Mouse (Mus musculus) cerebellum, adult 9-11 months (tissue): Measurements from ENCODE around the gene Wdr72.

Experiments
- DNase-seq: peaks from one replicate; pipeline ENCODE4 v3.0.0; 2022

Gene Wdr72

DNA sequence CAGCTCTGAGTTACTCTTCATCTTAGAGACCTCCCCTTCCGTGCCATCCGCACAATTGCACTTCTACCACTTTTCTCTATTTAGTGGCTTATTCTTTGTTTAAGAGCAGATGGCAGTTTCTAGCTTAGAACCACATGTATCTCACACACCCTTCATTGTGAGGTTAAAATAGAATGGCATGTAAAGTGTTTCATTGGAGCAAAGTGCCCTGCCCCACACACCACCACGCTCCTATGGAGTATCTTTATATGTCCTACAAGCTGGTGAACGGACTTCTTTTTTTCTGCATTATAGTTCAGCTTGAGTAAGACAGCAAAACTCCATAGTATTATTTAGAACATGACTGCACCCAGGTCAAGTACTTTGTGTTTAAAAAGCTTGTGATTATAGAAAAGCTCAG is 137.9 kb downstream of the Wdr72 start:
- DNase-seq = no peak

GRCm38 (mm10) chr9:74249486-74249885 is 139.3 kb downstream of the Wdr72 start:
- no peak for DNase-seq

DNA sequence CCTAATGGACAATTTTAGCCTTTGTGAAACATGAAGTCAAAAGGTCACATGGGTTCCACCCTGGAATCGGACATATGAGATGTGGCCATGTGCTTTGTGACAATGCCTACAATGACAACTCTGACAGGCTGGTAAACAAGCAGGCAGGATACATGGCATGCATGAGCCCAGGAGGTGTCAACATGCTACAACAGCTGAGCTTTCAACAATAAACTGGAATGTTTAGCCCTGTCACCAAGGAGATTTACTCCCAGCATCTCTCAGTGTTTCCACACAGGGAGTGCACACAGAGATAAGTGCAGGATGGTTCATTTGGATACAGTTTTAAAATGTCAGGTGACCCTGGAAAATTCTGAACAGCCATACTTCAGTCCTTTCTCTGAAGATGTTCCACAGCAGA is 140.4 kb downstream of the Wdr72 start:
- no peak for DNase-seq

DNA sequence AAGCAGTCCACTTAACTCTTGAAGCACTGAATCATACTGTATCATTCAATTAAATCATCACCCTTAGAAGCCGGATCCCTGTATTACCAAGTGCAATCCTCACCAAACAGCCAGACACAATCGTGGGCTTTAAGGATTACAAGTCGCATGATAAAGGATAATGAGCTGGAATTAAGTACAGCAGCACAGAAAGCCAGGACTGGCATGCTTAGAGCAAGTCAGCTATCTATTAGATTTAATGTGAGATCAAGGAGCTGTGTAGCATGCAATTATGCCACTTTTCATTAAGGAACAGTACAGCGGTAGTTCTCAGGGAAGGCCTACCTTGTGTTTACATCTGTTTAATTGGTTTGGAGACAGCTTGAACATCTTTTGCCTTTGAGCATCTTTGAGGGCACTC is 148.2 kb downstream of the Wdr72 start:
- DNase-seq = no peak

GRCm38 (mm10) chr9:74277752-74278385 is 167.7 kb downstream of the Wdr72 start:
- DNase-seq = no peak

GRCm38 (mm10) chr9:74282072-74282471 is 171.9 kb downstream of the Wdr72 start:
- DNase-seq = no peak

- DNase-seq = no peak
Measured at GRCm38 (mm10) chr9:74286210-74286609, 176.1 kb downstream of the Wdr72 start.

DNA sequence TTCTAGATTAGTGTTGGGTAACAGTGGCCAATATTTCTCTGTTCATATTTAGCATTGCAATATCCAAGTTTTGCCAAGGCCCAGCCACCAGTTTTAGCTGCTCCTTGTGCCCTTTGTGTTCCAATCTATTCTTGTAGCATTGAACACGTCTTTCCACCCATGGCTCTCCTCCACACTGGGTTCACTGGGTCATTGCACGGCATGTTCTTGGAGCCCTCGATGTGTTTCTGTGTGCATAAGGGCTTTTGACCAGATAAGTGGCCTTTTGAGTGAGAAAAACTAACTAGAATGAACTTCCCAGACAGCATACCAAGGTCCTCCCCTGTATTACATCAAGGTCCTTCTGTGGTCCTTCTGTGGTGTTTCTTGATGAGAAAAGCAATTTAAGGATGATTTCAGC is 184.3 kb downstream of the Wdr72 start:
- DNase-seq = no peak

DNA sequence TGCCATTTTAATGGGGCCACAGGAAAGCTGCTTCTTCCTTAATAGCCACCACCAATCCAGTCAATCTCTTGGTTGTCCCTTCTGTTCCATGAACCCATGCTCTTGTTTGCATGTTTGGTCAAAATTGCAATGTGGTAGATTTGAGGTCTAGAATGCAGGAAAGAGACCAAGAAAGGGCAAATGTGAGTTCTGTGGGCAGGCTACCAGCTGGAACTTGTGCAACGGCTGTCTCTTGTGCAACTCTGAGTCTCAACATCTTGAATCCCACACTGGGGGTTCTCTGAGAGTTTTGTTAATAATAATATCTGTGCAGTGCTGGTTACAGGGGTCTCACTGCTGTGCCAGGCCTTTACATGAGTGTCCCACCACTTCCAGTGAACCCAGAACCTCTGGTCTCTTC is 208.6 kb downstream of the Wdr72 start:
- no peak for DNase-seq

DNA sequence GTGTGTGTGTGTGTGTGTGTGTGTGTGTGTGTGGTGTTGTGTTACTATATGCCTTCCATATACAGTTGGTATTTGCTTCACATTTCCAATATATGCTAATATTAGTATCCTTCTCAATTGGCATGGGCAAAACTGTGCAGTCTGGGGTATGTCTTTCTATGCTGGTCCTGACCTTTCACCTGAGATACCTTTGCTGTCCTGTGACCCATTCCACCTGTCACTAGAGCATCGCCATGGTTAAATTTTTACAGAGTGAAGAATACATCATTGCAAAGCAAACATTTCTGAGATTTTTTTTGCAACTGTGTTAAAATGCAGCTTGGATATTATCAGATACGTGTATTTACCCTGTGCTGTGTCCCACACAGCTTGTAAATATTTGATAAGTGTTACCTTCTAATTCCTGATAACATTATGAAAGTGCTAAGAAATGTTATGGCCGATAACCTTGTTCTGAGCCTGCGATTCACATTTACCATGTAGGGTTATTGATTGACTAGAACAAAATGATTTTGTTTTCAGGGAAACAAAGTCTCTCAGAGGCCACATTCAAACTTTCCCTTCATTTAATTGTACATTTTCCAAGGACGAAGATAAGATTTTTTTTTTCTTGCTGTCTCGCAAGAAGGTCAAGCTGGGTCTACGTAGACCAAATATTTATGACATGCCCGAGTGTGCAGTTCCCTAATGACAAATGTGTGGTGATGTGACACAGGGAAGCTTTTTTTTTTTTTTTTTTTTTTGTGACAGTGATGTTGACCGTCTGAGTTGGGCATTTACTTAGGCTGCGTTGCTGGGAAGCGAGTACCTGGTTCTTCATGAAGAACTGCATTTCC is 214.2 kb downstream of the Wdr72 start:
- DNase-seq = no peak

- DNase-seq = no peak
Measured at GRCm38 (mm10) chr9:74324925-74325295, 214.8 kb downstream of the Wdr72 start.

DNA sequence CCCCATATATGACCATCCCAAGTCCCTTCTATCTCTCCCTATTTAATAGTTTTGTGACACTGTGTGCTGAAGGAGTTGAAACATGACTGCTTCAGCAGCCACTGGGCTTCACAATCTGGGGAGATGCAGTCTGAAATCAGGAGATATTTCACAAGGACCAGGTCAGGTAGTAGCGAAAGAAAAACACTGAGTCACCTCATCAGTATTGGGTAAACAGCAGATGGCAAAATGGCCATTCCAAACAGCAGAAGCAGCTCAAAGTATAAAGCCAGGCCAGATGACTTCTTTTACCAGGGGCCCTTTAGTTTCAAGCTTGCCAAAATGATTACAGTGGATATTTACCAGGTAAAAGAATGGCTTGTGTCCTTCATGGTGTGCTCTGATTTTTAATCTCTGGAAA is 215.8 kb downstream of the Wdr72 start:
- no peak for DNase-seq

- no peak for DNase-seq
Measured at GRCm38 (mm10) chr9:74328821-74329220, 218.7 kb downstream of the Wdr72 start.

GRCm38 (mm10) chr9:74330706-74331495 is 220.7 kb downstream of the Wdr72 start:
- no peak for DNase-seq

GRCm38 (mm10) chr9:74332321-74332720 is 222.2 kb downstream of the Wdr72 start:
- DNase-seq = no peak
